Mouse (Mus musculus) myocyte (in vitro differentiated cells): ENCODE results near the gene Tars. TPM values are rescaled to one million over a fixed set of nuclear protein-coding genes. Genes with fewer than 3 reads are reported as not detected.

Experiments used
- H3K27me3 ChIP-seq: one replicate; pipeline ENCODE4 v1.6.1; 2011; ENCODE audit not compliant: control insufficient read depth, insufficient read depth, insufficient read length
- H3K36me3 ChIP-seq: one replicate; pipeline ENCODE4 v1.6.1; 2011; ENCODE audit not compliant: control insufficient read depth, insufficient read depth
- H3K4me2 ChIP-seq: one replicate; pipeline ENCODE4 v1.6.1; 2011; ENCODE audit warnings: low read depth, control low read depth
- H3K4me3 ChIP-seq: one replicate; pipeline ENCODE4 v1.5.1; 2011; ENCODE audit warnings: mild to moderate bottlenecking, control low read depth, moderate library complexity
- H3K79me2 ChIP-seq: one replicate; pipeline ENCODE4 v1.6.1; 2011; ENCODE audit not compliant: control insufficient read depth, insufficient read depth
- H3ac ChIP-seq: one replicate; pipeline ENCODE4 v1.6.1; 2011; ENCODE audit not compliant: control insufficient read depth, insufficient read length
- CEBPB ChIP-seq: IDR thresholded peaks from 2 replicates; pipeline ENCODE4 v1.6.1; 2011; ENCODE audit warnings: mild to moderate bottlenecking, moderate library complexity; ENCODE audit not compliant: poor library complexity, insufficient read depth, severe bottlenecking
- E2F4 ChIP-seq: IDR thresholded peaks from one replicate; pipeline ENCODE4 v1.6.1; 2011; ENCODE audit warnings: mild to moderate bottlenecking, control low read depth, moderate library complexity; ENCODE audit not compliant: insufficient read depth
- MAX ChIP-seq: IDR thresholded peaks from one replicate; pipeline ENCODE4 v1.6.1; 2011; ENCODE audit warnings: low read depth, mild to moderate bottlenecking, control low read depth
- MYOD1 ChIP-seq, 3 experiments: IDR thresholded peaks; one replicate each; pipeline ENCODE4 v1.6.1; 2011; ENCODE audit warnings: control low read depth in 2 of 3, low read depth in 2 of 3, mild to moderate bottlenecking in 2 of 3, moderate library complexity in 1 of 3; ENCODE audit not compliant: insufficient read length in 2 of 3, control insufficient read depth in 1 of 3
- MYOG ChIP-seq, 3 experiments: IDR thresholded peaks; one replicate each; pipeline ENCODE4 v1.6.1; 2011; ENCODE audit warnings: control low read depth in 2 of 3, low read depth in 2 of 3, mild to moderate bottlenecking in 2 of 3; ENCODE audit not compliant: insufficient read length in 2 of 3, control insufficient read depth in 1 of 3, insufficient read depth in 1 of 3
- POLR2A ChIP-seq: IDR thresholded peaks from one replicate; pipeline ENCODE4 v1.6.1; 2011; ENCODE audit warnings: low read depth, mild to moderate bottlenecking, control low read depth, moderate library complexity; ENCODE audit not compliant: insufficient read length
- POLR2AphosphoS2 ChIP-seq: IDR thresholded peaks from one replicate; pipeline ENCODE4 v1.6.1; 2011; ENCODE audit warnings: low read depth, control low read depth; ENCODE audit not compliant: insufficient read length
- REST ChIP-seq: IDR thresholded peaks from one replicate; pipeline ENCODE4 v1.6.1; 2011; ENCODE audit warnings: mild to moderate bottlenecking, control low read depth, moderate library complexity; ENCODE audit not compliant: insufficient read depth, insufficient read length
- SRF ChIP-seq: IDR thresholded peaks from one replicate; pipeline ENCODE4 v1.6.1; 2011; ENCODE audit warnings: low read depth; ENCODE audit not compliant: control insufficient read depth, insufficient read length
- TCF12 ChIP-seq: IDR thresholded peaks from one replicate; pipeline ENCODE4 v1.6.1; 2011; ENCODE audit warnings: mild to moderate bottlenecking, control low read depth; ENCODE audit not compliant: poor library complexity, insufficient read depth, severe bottlenecking
- TCF3 ChIP-seq: IDR thresholded peaks from one replicate; pipeline ENCODE4 v1.6.1; 2011; ENCODE audit warnings: low read depth, control low read depth; ENCODE audit not compliant: insufficient read length
- USF1 ChIP-seq: IDR thresholded peaks from one replicate; pipeline ENCODE4 v1.6.1; 2011; ENCODE audit warnings: low read depth, mild to moderate bottlenecking, control low read depth, moderate library complexity
- polyA plus RNA-seq: library from polyadenylated mRNA; unstranded; fragments of >200 nt; fragmentation: generic; extraction: Trizol; gene quantifications from one replicate; pipeline ENCODE4 v1.2.1, GENCODE M21; 2012; ENCODE audit warnings: missing spikeins

The Tars gene
- polyA plus RNA-seq: 138 TPM

GRCm38 (mm10) chr15:11399356-11400067 lies at the start of gene Tars:
TSS of gene Tars (minus strand) at chr15:11399665.
- H3K4me3 ChIP-seq: peak within 1 kb of the TSS; percentile 96
- peak within 1 kb of the TSS; percentile 42 for H3ac ChIP-seq
- peak within 1 kb of the TSS; percentile 91 for H3K4me2 ChIP-seq
- TF ChIP-seq CEBPB (peak; percentile 80), E2F4 (no peak), TCF12 (no peak), REST (no peak), TCF3 (no peak), USF1 (peak; percentile 88), POLR2AphosphoS2 (peak; percentile 82), MAX (peak; percentile 95), SRF (peak; percentile 97), POLR2A (peak; percentile 90), MYOG (IDR thresholded peaks at IDR 0.05; ENCODE audit: control insufficient read depth in 1 of 3, insufficient read depth in 1 of 3, insufficient read length in 2 of 3, low read depth in 2 of 3) (peak in 1 of 3 experiments; percentile 6), MYOD1 (IDR thresholded peaks at IDR 0.05; ENCODE audit: control insufficient read depth in 1 of 3, insufficient read length in 2 of 3, low read depth in 2 of 3) (peak in 1 of 3 experiments; percentile 44)
- H3K79me2 ChIP-seq: peaks cover 49% of the 10 kb centered on the region
- peaks cover 30% of the 10 kb centered on the region for H3K36me3 ChIP-seq
- no peaks in the 10 kb centered on the region for H3K27me3 ChIP-seq

DNA sequence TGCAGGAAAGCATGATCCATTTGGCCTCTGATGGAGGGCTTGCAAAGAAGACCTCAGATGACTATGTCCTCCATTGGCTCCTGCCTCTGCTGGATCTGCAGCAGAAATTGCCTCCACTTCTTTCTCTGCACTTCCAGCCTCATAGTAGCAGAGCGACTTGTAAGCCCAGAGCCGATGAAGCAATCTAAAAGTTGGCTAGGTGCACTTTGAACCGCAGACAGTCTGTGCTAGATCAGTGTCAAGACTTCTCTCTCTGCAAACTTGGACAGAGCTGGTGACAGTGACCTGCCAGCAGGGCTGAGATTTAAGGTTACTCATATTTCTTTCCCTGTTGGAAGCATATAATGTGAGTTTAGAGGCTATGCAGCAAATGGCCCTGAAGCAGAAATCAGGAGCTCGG lies 37.9 kb upstream of the Tars start:
- TF ChIP-seq TCF12 (no peak), SRF (no peak)
- Histone ChIP-seq H3K4me3 (no peak overlapping the region), H3ac (no peak overlapping the region), H3K4me2 (no peak overlapping the region), H3K27me3 (no peaks in the 10 kb centered on the region), H3K36me3 (no peaks in the 10 kb centered on the region), H3K79me2 (no peaks in the 10 kb centered on the region)

DNA sequence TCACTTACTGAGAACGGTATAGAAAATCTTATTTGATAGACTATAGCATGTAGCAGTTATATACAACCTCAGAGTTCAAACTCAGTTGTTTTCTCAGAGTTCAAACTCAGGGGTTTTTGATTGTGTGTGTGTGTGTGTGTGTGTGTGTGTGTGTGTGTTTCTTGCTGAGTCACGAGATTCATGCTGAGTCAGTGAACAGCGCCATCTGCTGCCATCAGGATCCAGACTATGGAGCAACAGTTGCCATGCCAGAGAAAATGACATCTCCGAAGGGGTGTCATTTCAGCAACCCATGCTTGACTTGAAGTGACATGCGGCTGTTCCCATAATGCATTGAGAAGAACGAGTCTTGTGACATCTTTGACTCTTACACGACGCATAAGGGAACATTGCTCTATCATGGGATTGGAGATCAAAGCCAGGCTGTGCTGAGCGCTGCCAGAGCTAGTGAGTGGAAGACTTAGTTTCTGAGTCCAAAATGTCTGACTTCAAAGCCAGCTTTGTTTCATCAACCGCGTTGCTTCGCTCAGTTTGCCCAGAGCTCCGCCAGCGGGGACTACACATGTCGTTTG lies 37.3 kb upstream of the Tars start:
- no peak overlapping the region for H3ac ChIP-seq
- H3K4me3 ChIP-seq: no peak overlapping the region
- TF ChIP-seq SRF: no peak
- no peak for TF ChIP-seq POLR2A
- no peak for TF ChIP-seq TCF12
- no peak for TF ChIP-seq CEBPB
- no peak for TF ChIP-seq TCF3
- no peak for TF ChIP-seq MYOD1 (IDR thresholded peaks at IDR 0.05; ENCODE audit: control insufficient read depth in 1 of 3, insufficient read length in 2 of 3, low read depth in 2 of 3)
- no peak for TF ChIP-seq USF1
- TF ChIP-seq REST: no peak
- TF ChIP-seq E2F4: no peak
- TF ChIP-seq MYOG (IDR thresholded peaks at IDR 0.05; ENCODE audit: control insufficient read depth in 1 of 3, insufficient read depth in 1 of 3, insufficient read length in 2 of 3, low read depth in 2 of 3): no peak
- TF ChIP-seq MAX: no peak
- H3K36me3 ChIP-seq: no peaks in the 10 kb centered on the region
- H3K27me3 ChIP-seq: no peaks in the 10 kb centered on the region
- H3K79me2 ChIP-seq: no peaks in the 10 kb centered on the region
- H3K4me2 ChIP-seq: no peak overlapping the region

- TF ChIP-seq MYOD1 (IDR thresholded peaks at IDR 0.05; ENCODE audit: control insufficient read depth in 1 of 3, insufficient read length in 2 of 3, low read depth in 2 of 3) (no peak), POLR2A (no peak), POLR2AphosphoS2 (no peak), SRF (no peak), TCF3 (no peak), REST (no peak), E2F4 (no peak), USF1 (no peak), MYOG (IDR thresholded peaks at IDR 0.05; ENCODE audit: control insufficient read depth in 1 of 3, insufficient read depth in 1 of 3, insufficient read length in 2 of 3, low read depth in 2 of 3) (no peak), TCF12 (no peak), CEBPB (no peak)
- H3K27me3 ChIP-seq: no peaks in the 10 kb centered on the region
These were observed 27.4 kb upstream of the Tars start for GRCm38 (mm10) chr15:11426899-11427298.

More at GRCm38 (mm10) chr15:11426899-11427298, 27.4 kb upstream of the Tars start:
- no peaks in the 10 kb centered on the region for H3K79me2 ChIP-seq
- H3K4me2 ChIP-seq: no peak overlapping the region
- H3K36me3 ChIP-seq: no peaks in the 10 kb centered on the region
- no peak overlapping the region for H3ac ChIP-seq
- H3K4me3 ChIP-seq: no peak overlapping the region
